Mouse (Mus musculus): Measurements from ENCODE around the gene Degs1. TPM values are rescaled to one million over a fixed set of nuclear protein-coding genes. Genes with fewer than 3 reads are reported as not detected.
A peak's percentile ranks its signal among the peaks of the same experiment; 100 is the strongest.

The Degs1 gene
- 139 and 147 TPM in 2 replicates for polyA plus RNA-seq (2015; fragmentation: Nextera tagmentation; extraction: Ambion mirVana)

DNA sequence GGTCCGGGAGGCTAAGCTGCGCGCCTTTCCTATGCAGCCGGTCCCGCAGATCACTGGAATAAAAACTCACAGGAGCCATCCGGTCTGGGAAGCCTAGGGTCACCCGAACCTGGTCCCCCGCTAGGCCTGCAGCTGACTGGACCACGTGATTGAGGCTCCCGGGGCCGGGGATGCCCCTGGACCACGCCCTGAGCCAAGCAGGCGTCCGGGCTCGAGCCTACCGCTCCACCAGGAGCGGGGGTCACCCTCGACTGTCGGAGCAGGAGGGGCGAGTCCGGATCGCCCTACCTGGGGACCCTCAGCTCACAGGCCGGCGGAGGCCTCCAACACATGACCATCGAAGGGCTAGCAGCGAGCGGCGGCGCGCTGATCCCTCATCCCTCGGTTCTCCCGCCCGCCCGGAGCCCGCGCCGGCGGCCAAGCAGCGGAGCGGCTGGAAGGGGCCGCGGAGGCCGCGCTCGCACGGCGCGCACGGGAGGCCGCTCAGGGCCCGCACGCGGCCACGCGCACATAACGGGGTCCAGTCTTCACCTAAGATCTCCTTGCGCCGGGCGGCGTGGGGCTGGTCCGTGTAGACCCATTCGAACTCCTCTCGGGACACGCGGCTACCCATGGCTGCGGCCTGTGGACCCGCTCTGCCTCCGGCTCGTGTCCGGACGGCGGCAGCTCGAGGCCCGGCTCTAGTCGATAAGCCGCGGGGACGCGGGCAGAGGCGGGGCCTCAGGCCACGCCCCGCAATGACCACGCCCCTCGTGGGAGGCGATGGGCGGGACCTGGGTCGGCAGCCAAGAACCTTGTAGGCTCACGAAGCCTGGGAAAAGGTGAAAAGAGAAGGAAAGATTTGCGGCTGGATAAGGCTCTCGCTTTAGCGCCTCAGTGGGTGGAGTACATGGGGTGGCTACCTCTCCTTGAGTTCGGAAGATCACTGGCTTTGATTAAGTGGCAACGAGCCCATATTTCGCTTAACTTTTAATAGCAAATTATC lies at the start of gene Degs1:
TSS of gene Degs1 (minus strand) at position 714 of the 985 bp plus-strand sequence.
- H3K36me3 ChIP-seq: peaks cover 17% of the 10 kb centered on the region; the same call in 1 of the 2 replicates
- no peaks in the 10 kb centered on the region for H3K27me3 ChIP-seq (replicated peaks)
- H3K9me3 ChIP-seq: no peaks in the 10 kb centered on the region
- peaks cover 15% of the 10 kb centered on the region for H3K4me1 ChIP-seq
- under 1% methylated on average over 94 of the region's 94 CpGs for WGBS
- H3K4me2 ChIP-seq: peak within 1 kb of the TSS; percentile 67
- peak within 1 kb of the TSS; percentile 92 for H3K27ac ChIP-seq
- peak within 1 kb of the TSS; percentile 84 for H3K4me3 ChIP-seq (replicated peaks)
- H3K9ac ChIP-seq: peak within 1 kb of the TSS; percentile 90
- peak; percentile 94 for ATAC-seq (ENCODE audit: insufficient read depth, low FRiP score, low read depth)

GRCm38 (mm10) chr1:182325919-182326318 lies 43.3 kb upstream of the Degs1 start:
- peaks cover 47% of the 10 kb centered on the region for H3K36me3 ChIP-seq
- WGBS: 94% methylated on average over 1 of the region's 1 CpGs

DNA sequence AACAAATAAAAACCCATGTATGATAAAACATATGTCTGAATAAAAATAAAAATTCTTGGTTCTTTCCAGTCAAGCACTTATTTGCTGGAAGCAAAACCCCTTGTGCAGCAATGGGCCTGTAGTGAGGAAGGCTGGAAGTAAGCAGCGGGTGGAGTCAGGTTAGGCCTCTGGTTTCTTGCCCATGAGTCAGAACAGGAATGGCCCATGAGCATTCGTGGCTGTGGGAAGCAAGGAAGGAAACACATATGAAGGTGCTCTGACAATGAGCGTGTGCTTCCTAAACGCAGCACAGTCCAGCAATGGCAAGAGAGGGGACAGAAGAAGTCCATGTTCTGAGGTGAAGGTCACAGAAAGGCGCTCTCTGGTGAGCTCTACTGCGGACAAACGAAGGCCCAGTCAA lies 41.9 kb upstream of the Degs1 start:
- H3K9ac ChIP-seq: no peak overlapping the region
- H3K4me3 ChIP-seq (replicated peaks): no peak overlapping the region
- no peaks in the 10 kb centered on the region for H3K9me3 ChIP-seq
- H3K4me1 ChIP-seq: no peaks in the 10 kb centered on the region
- no peak overlapping the region for H3K4me2 ChIP-seq
- peaks cover 48% of the 10 kb centered on the region for H3K36me3 ChIP-seq
- H3K27me3 ChIP-seq (replicated peaks): no peaks in the 10 kb centered on the region
- H3K27ac ChIP-seq: no peak overlapping the region
- 91% methylated on average over 7 of the region's 7 CpGs for WGBS
- ATAC-seq (ENCODE audit: insufficient read depth, low FRiP score, low read depth): no peak

More at GRCm38 (mm10) chr1:182325919-182326318, 43.3 kb upstream of the Degs1 start:
- H3K4me3 ChIP-seq (replicated peaks): no peak overlapping the region
- no peak for ATAC-seq (ENCODE audit: insufficient read depth, low FRiP score, low read depth)
- no peak overlapping the region for H3K9ac ChIP-seq
- H3K27ac ChIP-seq: no peak overlapping the region
- H3K4me2 ChIP-seq: no peak overlapping the region
- no peaks in the 10 kb centered on the region for H3K27me3 ChIP-seq (replicated peaks)
- H3K4me1 ChIP-seq: no peaks in the 10 kb centered on the region
- H3K9me3 ChIP-seq: no peaks in the 10 kb centered on the region

DNA sequence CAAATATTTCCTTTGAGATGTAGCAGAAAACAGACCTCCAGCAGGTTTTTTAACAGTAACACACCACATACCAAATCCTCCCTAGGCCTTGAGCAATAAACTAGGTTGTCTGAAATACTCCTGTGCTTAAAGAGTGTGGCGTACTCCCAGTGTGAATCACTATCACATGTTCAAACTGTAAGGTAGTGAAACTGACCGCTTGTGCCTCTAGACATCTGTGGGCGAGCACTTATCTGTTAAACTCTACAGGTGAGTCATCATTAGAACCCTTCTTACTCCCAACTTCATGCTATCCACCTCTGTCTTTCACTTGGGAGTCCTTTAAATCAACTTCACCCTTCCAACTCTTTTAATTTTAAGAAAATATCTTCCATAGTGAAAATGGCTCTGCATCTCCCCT lies 40.5 kb upstream of the Degs1 start:
- 92% methylated on average over 3 of the region's 3 CpGs for WGBS
- no peak overlapping the region for H3K27ac ChIP-seq
- no peaks in the 10 kb centered on the region for H3K27me3 ChIP-seq (replicated peaks)
- no peak overlapping the region for H3K9ac ChIP-seq
- H3K9me3 ChIP-seq: no peaks in the 10 kb centered on the region
- ATAC-seq (ENCODE audit: insufficient read depth, low FRiP score, low read depth): no peak
- H3K4me3 ChIP-seq (replicated peaks): no peak overlapping the region
- no peaks in the 10 kb centered on the region for H3K4me1 ChIP-seq
- H3K4me2 ChIP-seq: no peak overlapping the region
- H3K36me3 ChIP-seq: peaks cover 42% of the 10 kb centered on the region

GRCm38 (mm10) chr1:182314201-182314600 lies 31.6 kb upstream of the Degs1 start:
- no peak overlapping the region for H3K4me3 ChIP-seq (replicated peaks)
- H3K36me3 ChIP-seq: peaks cover 44% of the 10 kb centered on the region
- ATAC-seq (ENCODE audit: insufficient read depth, low FRiP score, low read depth): no peak
- H3K27me3 ChIP-seq (replicated peaks): no peaks in the 10 kb centered on the region
- H3K9me3 ChIP-seq: no peaks in the 10 kb centered on the region
- no peak overlapping the region for H3K9ac ChIP-seq
- no peak overlapping the region for H3K27ac ChIP-seq
- H3K4me1 ChIP-seq: no peaks in the 10 kb centered on the region
- WGBS: 98% methylated on average over 5 of the region's 5 CpGs
- no peak overlapping the region for H3K4me2 ChIP-seq

GRCm38 (mm10) chr1:182313181-182313580 lies 30.6 kb upstream of the Degs1 start:
- no peaks in the 10 kb centered on the region for H3K4me1 ChIP-seq
- no peak overlapping the region for H3K27ac ChIP-seq
- no peaks in the 10 kb centered on the region for H3K9me3 ChIP-seq
- H3K36me3 ChIP-seq: peaks cover 43% of the 10 kb centered on the region
- H3K27me3 ChIP-seq (replicated peaks): no peaks in the 10 kb centered on the region
- H3K9ac ChIP-seq: no peak overlapping the region
- no peak overlapping the region for H3K4me2 ChIP-seq
- H3K4me3 ChIP-seq (replicated peaks): no peak overlapping the region
- no peak for ATAC-seq (ENCODE audit: insufficient read depth, low FRiP score, low read depth)
- 93% methylated on average over 8 of the region's 8 CpGs for WGBS

DNA sequence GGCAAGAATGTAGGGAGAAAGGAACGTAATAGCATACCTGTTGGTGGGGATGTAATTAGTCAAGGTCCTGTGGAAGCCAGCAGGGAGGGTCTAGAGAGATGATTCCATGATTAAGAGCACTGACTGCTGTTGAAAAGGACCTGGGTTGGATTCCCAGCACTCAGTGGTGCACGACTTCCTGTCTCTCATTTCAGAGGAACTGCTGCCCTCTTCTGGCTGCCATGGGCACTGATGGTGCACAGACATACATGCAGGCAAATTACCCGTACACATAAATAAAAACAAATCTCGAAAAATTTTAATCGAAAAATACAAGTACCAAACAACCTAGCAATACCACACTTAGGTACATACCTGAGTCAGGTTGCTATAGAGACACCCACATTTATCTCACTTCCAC lies 28.8 kb upstream of the Degs1 start:
- Histone ChIP-seq H3K9me3 (no peaks in the 10 kb centered on the region), H3K27ac (no peak overlapping the region), H3K9ac (no peak overlapping the region), H3K4me2 (no peak overlapping the region), H3K27me3 (replicated peaks) (no peaks in the 10 kb centered on the region), H3K4me1 (no peaks in the 10 kb centered on the region), H3K36me3 (peaks cover 33% of the 10 kb centered on the region), H3K4me3 (replicated peaks) (no peak overlapping the region)
- ATAC-seq (ENCODE audit: insufficient read depth, low FRiP score, low read depth): no peak
- 95% methylated on average over 5 of the region's 5 CpGs for WGBS

DNA sequence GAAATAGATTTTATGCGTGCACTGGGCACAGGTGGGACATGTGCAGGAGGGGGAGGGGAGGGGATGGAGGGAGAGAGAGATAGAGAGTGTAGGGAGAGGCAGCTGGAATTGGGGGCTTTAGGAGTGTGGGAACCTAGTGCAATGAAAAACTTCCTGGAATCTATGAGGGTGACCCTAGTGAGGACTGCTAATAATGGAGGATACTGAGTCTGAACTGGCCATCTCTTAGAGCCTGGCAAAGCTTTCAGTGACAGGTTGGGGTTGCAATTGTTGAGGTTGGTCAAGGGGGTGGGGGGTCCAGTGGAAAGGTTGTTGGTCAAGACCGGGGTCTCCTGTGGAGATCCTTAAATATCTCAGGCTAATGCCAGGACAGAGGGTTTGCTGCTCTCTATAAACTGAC lies 27.7 kb upstream of the Degs1 start:
- H3K4me2 ChIP-seq: no peak overlapping the region
- no peaks in the 10 kb centered on the region for H3K4me1 ChIP-seq
- no peak overlapping the region for H3K4me3 ChIP-seq (replicated peaks)
- ATAC-seq (ENCODE audit: insufficient read depth, low FRiP score, low read depth): no peak
- H3K36me3 ChIP-seq: peaks cover 28% of the 10 kb centered on the region
- H3K27ac ChIP-seq: no peak overlapping the region
- no peaks in the 10 kb centered on the region for H3K27me3 ChIP-seq (replicated peaks)
- H3K9ac ChIP-seq: no peak overlapping the region
- 89% methylated on average over 2 of the region's 2 CpGs for WGBS
- H3K9me3 ChIP-seq: no peaks in the 10 kb centered on the region

DNA sequence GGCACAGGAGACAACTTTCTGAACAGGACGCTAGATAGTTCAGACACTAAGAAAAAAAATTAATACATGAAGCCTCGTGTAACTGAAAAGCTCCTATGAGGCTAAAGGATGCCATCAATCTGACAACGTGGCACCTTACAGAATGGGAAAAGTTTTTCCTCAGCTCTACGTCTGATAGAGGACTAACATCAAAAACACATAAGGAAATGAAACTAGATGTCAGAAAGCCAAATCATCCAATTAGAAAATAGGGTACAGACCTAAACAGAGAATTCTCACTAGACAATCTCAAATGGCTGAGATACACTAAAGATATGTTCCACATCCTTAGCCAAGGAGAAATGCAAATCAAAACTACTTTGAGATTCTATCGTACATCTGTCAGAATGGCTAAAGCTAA lies 26.8 kb upstream of the Degs1 start:
- Histone ChIP-seq H3K27me3 (replicated peaks) (no peaks in the 10 kb centered on the region), H3K4me2 (no peak overlapping the region), H3K9me3 (no peaks in the 10 kb centered on the region), H3K4me3 (replicated peaks) (no peak overlapping the region), H3K36me3 (peaks cover 19% of the 10 kb centered on the region), H3K4me1 (no peaks in the 10 kb centered on the region), H3K9ac (no peak overlapping the region), H3K27ac (no peak overlapping the region)
- 71% methylated on average over 5 of the region's 5 CpGs for WGBS
- ATAC-seq (ENCODE audit: insufficient read depth, low FRiP score, low read depth): no peak

- Histone ChIP-seq H3K9me3 (no peaks in the 10 kb centered on the region), H3K4me2 (no peak overlapping the region), H3K27me3 (replicated peaks) (no peaks in the 10 kb centered on the region), H3K9ac (no peak overlapping the region), H3K27ac (no peak overlapping the region), H3K4me3 (replicated peaks) (no peak overlapping the region), H3K36me3 (no peaks in the 10 kb centered on the region), H3K4me1 (no peaks in the 10 kb centered on the region)
- WGBS: 86% methylated on average over 5 of the region's 5 CpGs
- no peak for ATAC-seq (ENCODE audit: insufficient read depth, low FRiP score, low read depth)
Observed at GRCm38 (mm10) chr1:182302916-182303315, 20.3 kb upstream of the Degs1 start.

DNA sequence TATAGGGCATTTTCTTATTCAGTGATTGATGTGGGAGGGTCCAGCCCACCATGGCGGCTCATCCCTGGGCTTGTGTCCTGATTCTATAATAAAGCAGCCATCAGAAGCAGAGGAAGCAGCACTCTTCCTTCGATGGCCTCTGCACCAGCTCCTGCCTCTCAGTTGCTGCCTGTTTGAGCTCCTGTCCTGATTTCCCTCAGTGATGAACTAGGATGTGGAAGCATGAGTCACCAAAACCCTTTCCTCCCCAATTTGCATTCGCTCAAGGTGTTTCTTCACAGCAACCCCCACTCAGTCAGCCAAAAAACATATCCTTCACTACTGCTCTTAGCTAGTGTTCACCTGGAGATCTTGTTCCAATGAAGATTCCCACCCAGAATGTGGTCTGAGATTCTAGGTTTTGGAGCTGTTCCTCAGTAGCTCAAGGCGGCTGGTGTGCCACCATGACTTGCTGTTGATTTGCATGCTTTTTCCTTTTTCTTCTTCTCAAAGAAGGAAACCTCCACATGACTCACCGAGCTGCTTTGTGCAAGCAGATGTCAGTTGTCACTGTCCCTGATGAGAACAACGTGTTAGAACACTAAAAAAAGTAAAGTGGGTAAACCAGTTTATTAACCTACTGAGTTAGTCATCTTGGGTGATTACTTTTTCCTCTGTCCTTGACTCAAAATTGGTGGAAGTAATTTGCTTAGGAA lies 19.7 kb upstream of the Degs1 start:
- no peak overlapping the region for H3K4me3 ChIP-seq (replicated peaks)
- no peak for ATAC-seq (ENCODE audit: insufficient read depth, low FRiP score, low read depth)
- no peak overlapping the region for H3K27ac ChIP-seq
- no peaks in the 10 kb centered on the region for H3K27me3 ChIP-seq (replicated peaks)
- H3K9me3 ChIP-seq: no peaks in the 10 kb centered on the region
- 69% methylated on average over 6 of the region's 6 CpGs for WGBS
- H3K9ac ChIP-seq: no peak overlapping the region
- no peaks in the 10 kb centered on the region for H3K36me3 ChIP-seq
- no peaks in the 10 kb centered on the region for H3K4me1 ChIP-seq
- no peak overlapping the region for H3K4me2 ChIP-seq

DNA sequence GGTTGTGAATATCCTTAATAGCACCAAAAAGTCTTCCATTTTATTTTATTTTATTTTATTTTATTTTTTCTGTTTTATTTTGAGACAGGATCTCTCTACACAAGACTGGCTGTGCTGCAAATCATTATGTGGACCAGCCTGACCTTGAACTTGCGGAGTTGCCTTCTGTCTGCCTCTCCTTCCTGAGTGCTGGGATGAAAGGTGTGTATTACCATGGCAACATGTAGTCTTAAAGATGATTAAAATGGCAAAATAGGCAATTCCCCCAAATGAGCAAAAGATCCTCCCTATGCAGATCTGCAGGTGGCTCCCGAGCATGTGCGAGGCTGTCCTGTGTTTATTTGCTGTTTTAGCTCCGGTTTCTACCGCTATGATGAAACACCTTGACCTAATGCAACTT lies 15.2 kb upstream of the Degs1 start:
- no peak overlapping the region for H3K27ac ChIP-seq
- no peaks in the 10 kb centered on the region for H3K4me1 ChIP-seq
- no peaks in the 10 kb centered on the region for H3K9me3 ChIP-seq
- no peak overlapping the region for H3K4me3 ChIP-seq (replicated peaks)
- no peaks in the 10 kb centered on the region for H3K27me3 ChIP-seq (replicated peaks)
- H3K9ac ChIP-seq: no peak overlapping the region
- ATAC-seq (ENCODE audit: insufficient read depth, low FRiP score, low read depth): no peak
- 89% methylated on average over 5 of the region's 5 CpGs for WGBS
- H3K4me2 ChIP-seq: no peak overlapping the region
- H3K36me3 ChIP-seq: no peaks in the 10 kb centered on the region
